Mouse (Mus musculus): ENCODE measurements around the gene Amigo3. TPM values are rescaled to one million over a fixed set of nuclear protein-coding genes. Genes with fewer than 3 reads are reported as not detected.
A peak's percentile ranks its signal among the peaks of the same experiment; 100 is the strongest.

Amigo3 gene
- polyA plus RNA-seq, 1 experiment from 2014 or later, result 1.5 TPM

DNA sequence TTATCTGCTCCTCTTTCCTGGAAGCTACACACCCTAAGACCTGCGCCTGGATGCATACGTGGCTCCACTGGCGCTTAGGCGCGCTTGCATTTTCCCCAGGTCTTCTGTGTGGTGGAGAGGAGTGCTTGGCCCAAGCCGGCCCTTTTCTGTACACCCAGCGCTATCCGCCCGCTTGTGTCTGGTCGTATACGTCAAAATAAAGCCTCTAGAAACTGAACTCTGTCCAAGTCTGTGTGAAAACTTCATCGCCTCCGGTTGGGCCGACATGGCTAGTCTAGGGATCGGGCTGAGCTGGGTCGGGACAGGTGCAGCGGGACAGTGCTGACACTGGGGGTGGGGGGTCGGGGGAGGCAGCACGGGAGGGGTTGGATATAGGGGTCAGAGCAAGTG lies 4.4 kb upstream of the Amigo3 start:
- peaks cover 9% of the 10 kb centered on the region for H3K36me3 ChIP-seq (replicated peaks; ENCODE audit: control insufficient read depth, insufficient read depth, low read depth, low read length)
- DNase-seq (ENCODE audit: low spot score), result no peak
- peak overlapping the region; percentile 89 for H3K4me2 ChIP-seq (ENCODE audit: low read depth, low read length)
- peak overlapping the region; percentile 72 for H3K4me3 ChIP-seq (ENCODE audit: low read depth, low read length)
- H3K4me1 ChIP-seq (ENCODE audit: control insufficient read depth, insufficient read depth, low read length), result no peaks in the 10 kb centered on the region
- 2% methylated on average over 19 of the region's 19 CpGs for WGBS
- peak overlapping the region; percentile 15 for H3K9ac ChIP-seq (replicated peaks; ENCODE audit: low read length)
- H3K27ac ChIP-seq (replicated peaks; ENCODE audit: low read depth, low read length), result no peak overlapping the region; the same call in 1 of the 2 replicates
- H3K27me3 ChIP-seq (ENCODE audit: control insufficient read depth, insufficient read depth, low read length), result no peaks in the 10 kb centered on the region
- ATAC-seq (replicated peaks; ENCODE audit: insufficient number of reproducible peaks, low FRiP score, low TSS enrichment, low read depth), result peak; percentile 35; the same call in 1 of the 2 replicates
- H3K9me3 ChIP-seq (replicated peaks; ENCODE audit: control insufficient read depth, low read length), result no peaks in the 10 kb centered on the region

- H3K9me3 ChIP-seq (replicated peaks; ENCODE audit: control insufficient read depth, low read length), result no peaks in the 10 kb centered on the region
- H3K4me2 ChIP-seq (ENCODE audit: low read depth, low read length), result peak within 1 kb of the TSS; percentile 89
These were observed 3.9 kb upstream of the Amigo3 start, which contains the start of gene Gmppb for GRCm38 (mm10) chr9:108049016-108049455. TSS of gene Gmppb (plus strand) at chr9:108049242.

GRCm38 (mm10) chr9:108049561-108050251 lies 3.3 kb upstream of the Amigo3 start:
- peak overlapping the region; percentile 78 for H3K9ac ChIP-seq (replicated peaks; ENCODE audit: low read length)
- peak; percentile 3; the same call in 1 of the 2 replicates for ATAC-seq (replicated peaks; ENCODE audit: insufficient number of reproducible peaks, low FRiP score, low TSS enrichment, low read depth)
- no peaks in the 10 kb centered on the region for H3K4me1 ChIP-seq (ENCODE audit: control insufficient read depth, insufficient read depth, low read length)
- peaks cover 9% of the 10 kb centered on the region for H3K36me3 ChIP-seq (replicated peaks; ENCODE audit: control insufficient read depth, insufficient read depth, low read depth, low read length)
- H3K9me3 ChIP-seq (replicated peaks; ENCODE audit: control insufficient read depth, low read length), result no peaks in the 10 kb centered on the region
- peak; percentile 17 for DNase-seq (ENCODE audit: low spot score)
- peak overlapping the region; percentile 72 for H3K4me3 ChIP-seq (ENCODE audit: low read depth, low read length)
- no peaks in the 10 kb centered on the region for H3K27me3 ChIP-seq (ENCODE audit: control insufficient read depth, insufficient read depth, low read length)
- 43% methylated on average over 15 of the region's 15 CpGs for WGBS
- H3K27ac ChIP-seq (replicated peaks; ENCODE audit: low read depth, low read length), result no peak overlapping the region
- H3K4me2 ChIP-seq (ENCODE audit: low read depth, low read length), result peak overlapping the region; percentile 89

More at GRCm38 (mm10) chr9:108049016-108049455, 3.9 kb upstream of the Amigo3 start, which contains the start of gene Gmppb:
- Histone ChIP-seq H3K4me3 (ENCODE audit: low read depth, low read length) (peak within 1 kb of the TSS; percentile 72), H3K27me3 (ENCODE audit: control insufficient read depth, insufficient read depth, low read length) (no peaks in the 10 kb centered on the region), H3K4me1 (ENCODE audit: control insufficient read depth, insufficient read depth, low read length) (no peaks in the 10 kb centered on the region), H3K9ac (replicated peaks; ENCODE audit: low read length) (peak within 1 kb of the TSS; percentile 78), H3K36me3 (replicated peaks; ENCODE audit: control insufficient read depth, insufficient read depth, low read depth, low read length) (peaks cover 9% of the 10 kb centered on the region), H3K27ac (replicated peaks; ENCODE audit: low read depth, low read length) (no peak within 1 kb of the TSS; the same call in 1 of the 2 replicates)
- WGBS, result under 1% methylated on average over 39 of the region's 39 CpGs
- DNase-seq (ENCODE audit: low spot score) (peak; percentile 98), ATAC-seq (replicated peaks; ENCODE audit: insufficient number of reproducible peaks, low FRiP score, low TSS enrichment, low read depth) (peak; percentile 91)

- Histone ChIP-seq H3K27ac (replicated peaks; ENCODE audit: low read depth, low read length) (no peak overlapping the region), H3K4me2 (ENCODE audit: low read depth, low read length) (no peak overlapping the region), H3K9me3 (replicated peaks; ENCODE audit: control insufficient read depth, low read length) (no peaks in the 10 kb centered on the region), H3K36me3 (replicated peaks; ENCODE audit: control insufficient read depth, insufficient read depth, low read depth, low read length) (peaks cover 4% of the 10 kb centered on the region), H3K27me3 (ENCODE audit: control insufficient read depth, insufficient read depth, low read length) (no peaks in the 10 kb centered on the region), H3K4me3 (ENCODE audit: low read depth, low read length) (no peak overlapping the region), H3K4me1 (ENCODE audit: control insufficient read depth, insufficient read depth, low read length) (no peaks in the 10 kb centered on the region), H3K9ac (replicated peaks; ENCODE audit: low read length) (no peak overlapping the region)
- WGBS, result 92% methylated on average over 15 of the region's 15 CpGs
- DNase-seq (ENCODE audit: low spot score) (no peak), ATAC-seq (replicated peaks; ENCODE audit: insufficient number of reproducible peaks, low FRiP score, low TSS enrichment, low read depth) (no peak)
These were observed 1.6 kb upstream of the Amigo3 start for GRCm38 (mm10) chr9:108051184-108051930.

- no peak overlapping the region for H3K27ac ChIP-seq (replicated peaks; ENCODE audit: low read depth, low read length)
- no peak overlapping the region for H3K4me3 ChIP-seq (ENCODE audit: low read depth, low read length)
- H3K9ac ChIP-seq (replicated peaks; ENCODE audit: low read length), result no peak overlapping the region
- WGBS, result 87% methylated on average over 4 of the region's 4 CpGs
- H3K4me2 ChIP-seq (ENCODE audit: low read depth, low read length), result no peak overlapping the region
- no peak for ATAC-seq (replicated peaks; ENCODE audit: insufficient number of reproducible peaks, low FRiP score, low TSS enrichment, low read depth)
- DNase-seq (ENCODE audit: low spot score), result no peak
- no peaks in the 10 kb centered on the region for H3K4me1 ChIP-seq (ENCODE audit: control insufficient read depth, insufficient read depth, low read length)
- no peaks in the 10 kb centered on the region for H3K9me3 ChIP-seq (replicated peaks; ENCODE audit: control insufficient read depth, low read length)
- H3K27me3 ChIP-seq (ENCODE audit: control insufficient read depth, insufficient read depth, low read length), result no peaks in the 10 kb centered on the region
- H3K36me3 ChIP-seq (replicated peaks; ENCODE audit: control insufficient read depth, insufficient read depth, low read depth, low read length), result no peaks in the 10 kb centered on the region; the same call in none of the 2 replicates
These were observed 1.1 kb upstream of the Amigo3 start for GRCm38 (mm10) chr9:108051931-108052220.

- no peak overlapping the region; the same call in 1 of the 2 replicates for H3K4me2 ChIP-seq (ENCODE audit: low read depth, low read length)
- no peak overlapping the region; the same call in 1 of the 2 replicates for H3K9ac ChIP-seq (replicated peaks; ENCODE audit: low read length)
- WGBS, result 70% methylated on average over 7 of the region's 7 CpGs
These were observed 548 bp upstream of the Amigo3 start for GRCm38 (mm10) chr9:108052411-108052810.

DNA sequence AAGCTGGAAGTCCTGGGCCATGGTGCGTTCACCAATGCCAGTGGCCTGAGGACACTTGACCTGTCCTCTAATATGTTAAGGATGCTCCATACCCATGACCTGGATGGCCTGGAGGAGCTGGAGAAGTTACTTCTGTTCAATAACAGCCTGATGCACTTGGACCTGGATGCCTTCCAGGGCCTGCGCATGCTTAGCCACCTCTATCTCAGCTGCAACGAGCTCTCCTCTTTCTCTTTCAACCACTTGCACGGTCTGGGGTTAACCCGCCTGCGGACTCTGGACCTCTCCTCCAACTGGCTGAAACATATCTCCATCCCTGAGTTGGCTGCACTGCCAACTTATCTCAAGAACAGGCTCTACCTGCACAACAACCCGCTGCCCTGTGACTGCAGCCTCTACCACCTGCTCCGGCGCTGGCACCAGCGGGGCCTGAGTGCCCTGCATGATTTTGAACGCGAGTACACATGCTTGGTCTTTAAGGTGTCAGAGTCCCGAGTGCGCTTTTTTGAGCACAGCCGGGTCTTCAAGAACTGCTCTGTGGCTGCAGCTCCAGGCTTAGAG lies 786 bp downstream of the Amigo3 start:
- H3K4me1 ChIP-seq (ENCODE audit: control insufficient read depth, insufficient read depth, low read length), result no peaks in the 10 kb centered on the region
- no peaks in the 10 kb centered on the region; the same call in 1 of the 2 replicates for H3K36me3 ChIP-seq (replicated peaks; ENCODE audit: control insufficient read depth, insufficient read depth, low read depth, low read length)
- H3K4me2 ChIP-seq (ENCODE audit: low read depth, low read length), result no peak overlapping the region
- H3K9ac ChIP-seq (replicated peaks; ENCODE audit: low read length), result no peak overlapping the region
- WGBS, result 93% methylated on average over 15 of the region's 15 CpGs
- H3K27me3 ChIP-seq (ENCODE audit: control insufficient read depth, insufficient read depth, low read length), result no peaks in the 10 kb centered on the region
- no peak for ATAC-seq (replicated peaks; ENCODE audit: insufficient number of reproducible peaks, low FRiP score, low TSS enrichment, low read depth)
- no peak overlapping the region for H3K27ac ChIP-seq (replicated peaks; ENCODE audit: low read depth, low read length)
- no peak overlapping the region for H3K4me3 ChIP-seq (ENCODE audit: low read depth, low read length)
- DNase-seq (ENCODE audit: low spot score), result no peak
- H3K9me3 ChIP-seq (replicated peaks; ENCODE audit: control insufficient read depth, low read length), result no peaks in the 10 kb centered on the region

More at GRCm38 (mm10) chr9:108052411-108052810, 548 bp upstream of the Amigo3 start:
- no peak overlapping the region for H3K27ac ChIP-seq (replicated peaks; ENCODE audit: low read depth, low read length)
- no peaks in the 10 kb centered on the region for H3K4me1 ChIP-seq (ENCODE audit: control insufficient read depth, insufficient read depth, low read length)
- H3K9me3 ChIP-seq (replicated peaks; ENCODE audit: control insufficient read depth, low read length), result no peaks in the 10 kb centered on the region
- ATAC-seq (replicated peaks; ENCODE audit: insufficient number of reproducible peaks, low FRiP score, low TSS enrichment, low read depth), result no peak
- no peak for DNase-seq (ENCODE audit: low spot score)
- no peaks in the 10 kb centered on the region for H3K27me3 ChIP-seq (ENCODE audit: control insufficient read depth, insufficient read depth, low read length)
- H3K36me3 ChIP-seq (replicated peaks; ENCODE audit: control insufficient read depth, insufficient read depth, low read depth, low read length), result no peaks in the 10 kb centered on the region; the same call in 1 of the 2 replicates
- no peak overlapping the region for H3K4me3 ChIP-seq (ENCODE audit: low read depth, low read length)

Data from embryonic facial prominence, embryonic 11.5 days (tissue).